Mouse (Mus musculus) hematopoietic stem cell, adult 5-6 weeks (primary cell): ENCODE measurements around the gene Rif1. TPM values are rescaled to one million over a fixed set of nuclear protein-coding genes. Genes with fewer than 3 reads are reported as not detected.
"Not testable (repeated sequence)": the region's sequence is repeated elsewhere in the genome, so short reads cannot be mapped to it uniquely, and the experiment has no call there.

Experiments used
- ATAC-seq, 2 experiments: fragments of 125-278 bp in 1 of 2; replicated peaks in 1 of 2; 2 replicates each; pipeline ENCODE4 v1.8.0; 2016 to 2017; ENCODE audit warnings: inconsistent platforms in 2 of 2, mild to moderate bottlenecking in 2 of 2, moderate number of reproducible peaks in 2 of 2, low read depth in 1 of 2, moderate TSS enrichment in 1 of 2; ENCODE audit not compliant: low FRiP score in 2 of 2, poor library complexity in 2 of 2, severe bottlenecking in 2 of 2, insufficient read depth in 1 of 2, low TSS enrichment in 1 of 2
- total RNA-seq: library from RNA; stranded (forward); fragments of 172-1452, 232-1000 nt; gene quantifications from 2 replicates; pipeline ENCODE4 v1.2.3, GENCODE M21; 2017

Rif1 gene
- total RNA-seq, 1 experiment from 2014 or later, result 133 TPM

DNA sequence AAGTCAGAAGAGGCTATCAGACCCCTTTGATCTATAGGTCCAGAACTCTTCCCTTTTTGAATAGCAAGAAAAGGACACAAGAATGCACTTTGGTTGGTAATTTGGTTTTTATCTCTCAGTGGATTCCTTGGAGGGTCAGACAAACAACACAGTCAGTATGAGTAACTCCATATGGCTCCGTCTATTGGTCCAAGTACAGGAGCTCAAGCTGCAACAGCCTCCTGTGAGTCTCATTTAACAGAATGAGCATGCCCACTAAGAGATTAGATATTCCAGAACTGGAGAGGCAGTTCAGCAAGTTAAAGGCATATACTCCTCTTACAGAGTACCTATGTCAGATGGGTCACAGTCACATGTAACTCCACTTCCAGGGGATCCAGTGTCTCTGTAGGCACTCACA, 15.5 kb upstream of the Rif1 start:
- ATAC-seq, result no peak

DNA sequence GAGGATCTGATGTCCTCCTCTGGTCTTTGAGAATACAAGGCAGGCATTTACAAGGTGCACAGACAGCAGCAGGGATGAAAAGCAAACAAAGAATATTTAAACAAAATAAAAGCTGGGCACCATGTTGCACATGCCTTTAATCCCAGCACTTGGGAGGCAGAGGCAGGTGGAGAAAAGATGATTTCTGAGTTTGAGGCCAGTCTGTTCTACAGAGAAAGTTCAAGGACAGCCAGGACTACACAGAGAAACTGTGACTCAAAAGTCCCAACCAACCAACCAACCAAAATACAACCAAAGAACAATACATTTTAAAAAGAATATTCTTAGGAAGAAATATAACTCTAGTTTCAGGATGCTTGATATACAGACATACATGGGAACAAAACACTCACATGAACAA, 15.0 kb upstream of the Rif1 start:
- no peak for ATAC-seq

DNA sequence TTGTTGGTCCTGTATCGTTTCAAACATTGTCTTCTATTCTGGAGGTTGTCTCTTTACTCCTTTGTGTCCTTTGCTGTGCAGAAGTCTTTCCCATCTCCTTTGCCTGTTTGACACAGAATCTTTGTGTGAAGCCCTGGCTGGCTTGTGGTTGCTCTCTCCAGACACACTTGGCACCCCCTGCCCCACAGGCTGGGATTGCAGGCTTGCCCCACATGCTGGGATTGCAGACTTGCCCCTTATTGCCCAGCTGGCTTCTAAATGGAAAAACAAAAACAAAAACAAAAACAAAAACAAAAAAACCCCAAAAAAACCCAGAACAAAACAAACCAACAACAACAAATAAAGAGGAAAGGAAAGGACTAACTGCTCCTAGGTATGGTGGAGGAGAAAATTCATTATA, 4.0 kb upstream of the Rif1 start:
- no peak for ATAC-seq

DNA sequence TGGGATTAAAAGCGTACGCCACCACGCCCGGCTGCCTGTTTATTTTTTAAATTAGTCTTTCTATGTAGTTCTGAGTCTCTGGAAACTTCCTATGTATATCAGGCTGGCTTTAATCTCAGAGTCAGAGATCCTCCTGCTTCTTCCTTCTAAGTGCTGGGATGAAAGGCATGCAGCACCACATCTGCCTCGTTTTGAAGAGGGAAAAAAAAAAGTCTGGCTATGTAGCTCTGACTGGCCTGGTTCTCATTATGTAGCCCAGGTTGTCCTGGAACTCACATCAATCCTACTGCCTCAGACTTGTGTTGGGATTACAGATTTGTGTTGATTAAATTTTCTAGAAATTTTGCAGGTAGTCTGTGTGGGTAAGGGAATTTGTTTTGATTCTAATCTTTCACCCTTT, 1.8 kb upstream of the Rif1 start:
- no peak for ATAC-seq

DNA sequence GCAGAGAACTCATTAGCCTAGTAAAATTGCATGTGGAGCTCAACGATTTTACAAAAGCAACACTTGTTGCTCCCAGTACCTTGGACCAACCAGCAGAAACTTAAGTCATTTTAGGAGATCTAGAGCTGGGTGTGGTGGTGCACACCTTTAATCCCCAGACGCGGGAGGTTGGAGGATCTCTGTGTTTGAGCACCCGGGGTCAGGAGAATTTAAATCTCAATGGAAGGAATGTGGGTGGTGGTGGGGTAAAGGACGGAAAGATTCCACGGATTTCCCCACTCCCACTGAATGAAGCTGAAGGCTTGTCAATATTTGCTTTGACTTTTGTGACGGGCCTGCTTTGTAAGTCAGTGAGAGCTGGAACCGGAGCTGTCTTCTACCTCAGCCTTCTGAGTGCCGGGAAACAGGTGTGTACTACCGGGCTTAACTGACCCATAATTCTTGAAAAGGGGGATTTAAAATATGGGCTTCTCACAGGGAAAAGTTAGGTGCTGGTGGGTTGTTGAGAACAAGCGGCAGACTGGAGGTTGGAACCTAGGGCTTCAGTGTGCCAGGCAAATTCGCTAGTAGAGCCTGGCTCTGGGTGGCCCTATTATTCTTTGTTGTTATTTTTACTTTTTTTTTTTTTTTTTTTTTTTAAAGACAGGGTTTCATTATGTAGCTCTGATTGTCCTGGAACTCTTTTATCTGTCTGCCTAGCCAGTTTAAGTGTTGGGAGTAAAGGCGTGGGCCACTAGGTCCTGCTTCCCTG, 1.2 kb upstream of the Rif1 start:
- no peak for ATAC-seq

DNA sequence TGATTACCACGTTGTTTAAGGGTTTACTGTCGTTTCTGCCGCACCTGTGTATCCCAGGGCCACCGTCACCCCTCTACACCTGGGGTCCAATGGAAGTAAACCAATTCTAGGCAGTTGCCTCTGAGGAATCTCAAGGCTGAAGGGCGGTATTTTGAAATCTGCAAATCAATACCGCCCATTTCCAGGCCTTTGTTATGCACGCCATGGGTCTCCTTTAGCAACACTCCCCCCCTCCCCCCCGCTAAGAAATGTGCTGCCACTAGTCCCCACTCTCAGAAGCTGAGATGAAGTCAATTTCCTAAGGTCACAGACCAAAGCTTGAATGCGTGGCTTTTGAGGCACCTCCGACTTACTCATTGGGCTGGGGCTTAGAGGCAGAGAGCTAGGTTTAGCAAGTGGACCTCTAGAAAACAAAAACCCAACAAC, 554 bp upstream of the Rif1 start:
- 0 out of 4 replicates have a peak, but pooled peaks of 1 of the 2 experiments have one; percentile 30 for ATAC-seq

DNA sequence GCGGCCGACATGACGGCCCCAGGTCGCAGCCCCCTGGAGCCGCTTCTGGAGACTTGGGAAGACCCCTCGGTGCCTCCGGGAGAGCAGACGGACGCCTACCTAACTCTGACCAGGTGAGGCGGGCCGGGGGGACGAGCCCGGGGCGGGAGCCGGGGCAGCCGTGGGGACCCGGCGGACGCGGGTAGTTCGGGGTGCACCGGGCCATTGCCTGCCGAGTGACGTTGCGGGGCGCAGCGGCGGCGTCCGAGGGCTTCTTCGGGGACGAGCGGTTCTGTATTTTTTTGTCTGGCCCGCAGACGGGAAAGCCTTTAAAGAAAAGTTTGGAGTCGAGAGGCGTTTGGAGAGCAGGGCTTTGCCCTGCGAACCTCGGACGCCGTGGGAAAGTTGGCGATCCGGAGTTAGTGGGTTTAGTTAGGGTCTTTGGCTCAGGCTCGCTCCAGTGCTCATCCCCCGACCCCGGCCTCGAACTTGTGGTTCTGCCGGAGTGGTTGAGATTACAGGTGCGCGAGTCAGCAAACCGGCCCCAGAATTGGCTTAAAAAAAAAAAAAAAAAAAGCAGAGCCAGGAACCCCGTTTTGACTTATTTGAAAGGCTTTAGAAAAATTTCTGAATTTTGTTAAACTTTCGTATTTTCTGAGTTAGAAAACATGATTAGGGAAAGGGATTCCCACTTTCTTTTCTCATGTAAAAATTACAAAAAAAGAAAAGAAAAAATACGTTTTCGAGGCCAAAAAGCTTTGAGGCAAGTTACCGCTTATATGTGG, 691 bp downstream of the Rif1 start:
- peak; percentile 33 to 51; a peak in 2 of 4 replicates for ATAC-seq

DNA sequence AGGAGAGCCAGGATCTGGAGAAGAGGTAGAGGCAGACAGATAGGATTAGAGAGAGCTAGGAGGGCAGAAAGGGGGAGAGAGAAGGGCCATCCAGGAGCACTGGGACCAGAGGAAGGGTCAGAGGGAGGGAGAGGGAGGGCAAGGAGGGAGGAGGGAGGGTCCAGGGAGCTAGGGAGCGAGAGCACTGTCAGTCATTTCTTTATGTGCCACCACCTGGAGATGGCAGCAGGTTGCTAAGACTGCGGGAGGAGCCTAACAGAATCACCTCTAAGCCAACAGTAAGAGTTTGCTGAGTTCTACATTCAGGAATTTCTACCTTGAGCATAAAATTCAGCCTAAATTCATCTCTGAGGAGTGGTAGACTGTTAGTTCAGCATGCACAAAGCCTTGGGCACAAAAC, 6.0 kb downstream of the Rif1 start:
- ATAC-seq, result no peak

DNA sequence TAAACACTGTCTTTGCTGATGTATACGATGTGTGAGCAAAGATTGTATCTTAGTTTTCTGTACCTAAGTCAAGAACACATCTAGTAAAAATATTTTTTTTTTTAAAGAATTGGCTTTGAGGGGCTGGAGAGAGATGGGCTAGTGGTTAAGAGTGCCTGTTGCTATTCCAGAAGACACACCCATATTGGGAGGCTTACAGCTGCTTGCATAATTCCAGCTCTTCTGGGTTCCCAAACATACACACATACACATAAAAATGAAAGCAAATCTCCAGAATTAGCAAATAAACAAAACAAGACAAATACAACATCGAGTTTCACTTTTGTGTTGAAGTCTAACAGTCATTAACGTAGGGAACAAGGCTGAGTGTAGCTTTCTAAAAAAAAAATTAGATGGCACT, 11.4 kb downstream of the Rif1 start:
- ATAC-seq, result no peak

DNA sequence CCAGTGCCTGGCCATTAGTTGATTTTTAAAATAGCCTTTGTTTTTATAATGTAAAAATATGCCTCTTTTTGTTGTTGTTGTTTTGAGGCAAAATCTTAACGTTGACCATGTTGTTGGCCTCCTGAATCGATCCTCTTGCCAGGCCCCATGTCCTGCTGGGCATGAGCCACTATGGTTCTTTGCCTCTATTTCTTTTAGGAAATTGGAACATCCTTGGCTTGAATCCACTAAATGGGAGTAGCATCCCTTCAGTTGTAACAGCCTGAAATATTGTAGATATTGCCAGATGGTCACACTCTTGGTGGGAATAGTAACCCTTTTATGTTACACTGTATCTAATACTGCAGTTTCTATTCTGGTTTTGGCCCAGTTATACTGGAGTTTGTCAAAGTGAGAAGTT, 11.9 kb downstream of the Rif1 start:
- no peak for ATAC-seq

DNA sequence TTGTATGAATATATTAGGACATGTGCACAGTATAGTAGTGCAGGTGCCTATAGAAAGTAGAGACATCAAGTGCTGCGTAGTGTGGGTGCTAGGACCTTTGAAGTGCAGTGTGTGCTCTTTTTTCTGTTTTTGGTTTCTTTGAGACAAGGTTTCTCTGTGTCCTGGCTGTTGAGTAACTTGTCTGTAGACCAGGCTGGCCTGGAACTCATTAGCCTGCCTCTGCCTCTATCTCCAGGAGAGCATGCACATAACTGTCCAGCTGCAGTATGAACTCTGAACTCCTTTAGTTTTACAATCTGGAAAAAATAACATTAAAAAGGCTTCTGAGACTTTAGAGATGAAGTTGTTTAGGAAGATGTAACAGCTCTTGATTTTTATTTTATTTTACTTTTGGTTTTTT, 41.5 kb downstream of the Rif1 start:
- ATAC-seq, result no peak

DNA sequence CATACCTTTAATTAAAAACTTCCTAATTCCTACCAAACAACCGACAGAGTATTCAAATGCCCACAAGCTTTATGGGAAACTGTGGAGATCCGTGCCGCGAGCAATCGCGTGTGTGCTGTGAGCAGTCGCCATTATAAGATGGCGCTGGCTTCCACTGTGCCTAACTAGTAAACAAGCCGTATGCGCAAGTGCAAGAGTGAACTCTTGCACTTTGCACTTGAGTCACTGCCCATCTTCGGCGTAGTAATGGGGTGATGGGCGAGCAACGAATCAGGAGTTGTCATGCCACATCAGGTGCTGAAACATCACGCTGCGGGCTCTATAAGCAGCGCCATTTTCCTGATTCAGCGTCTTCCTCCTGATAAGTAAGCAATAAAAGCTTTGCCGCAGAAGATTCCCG, 58.7 kb downstream of the Rif1 start:
- ATAC-seq, result not testable (repeated sequence)

DNA sequence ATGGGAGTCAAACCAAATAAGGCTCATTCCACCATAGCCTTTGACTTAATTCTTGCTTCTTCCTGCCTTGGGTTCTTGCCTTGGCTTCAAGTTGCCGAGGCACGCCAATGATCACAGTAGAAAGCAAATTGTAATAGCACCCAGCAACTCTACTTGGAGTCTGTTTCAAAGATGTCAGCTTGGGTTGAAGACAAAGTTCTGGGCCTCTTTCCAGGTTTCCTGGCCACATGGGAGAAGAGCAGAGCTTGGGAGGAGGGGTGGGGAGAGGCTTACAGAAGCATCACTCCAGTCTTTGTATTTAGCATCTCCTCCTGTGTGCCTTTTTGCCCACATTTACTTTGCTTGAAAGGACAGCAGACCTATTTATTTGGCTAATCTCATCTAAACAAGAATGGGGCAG, 60.7 kb downstream of the Rif1 start:
- no peak for ATAC-seq

DNA sequence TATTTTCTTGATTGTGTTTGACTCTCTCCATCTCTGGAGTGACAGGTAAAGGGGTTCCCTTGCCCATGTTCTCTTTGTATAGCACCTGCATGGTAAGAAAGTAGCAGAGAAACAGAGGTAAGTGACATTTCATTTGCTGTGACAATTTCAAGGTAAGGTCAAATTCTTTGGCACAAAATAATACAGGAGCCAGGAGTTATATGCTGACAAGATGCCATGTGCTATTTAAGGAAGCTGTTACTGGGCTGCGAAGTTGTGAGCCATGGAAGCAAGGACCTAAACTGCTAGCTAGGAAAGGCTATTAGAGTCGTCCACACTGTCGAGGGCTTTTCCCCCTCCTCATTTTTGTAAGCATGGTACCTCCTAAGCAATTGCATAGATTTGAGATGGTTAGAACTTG, 80.4 kb downstream of the Rif1 start:
- no peak for ATAC-seq

DNA sequence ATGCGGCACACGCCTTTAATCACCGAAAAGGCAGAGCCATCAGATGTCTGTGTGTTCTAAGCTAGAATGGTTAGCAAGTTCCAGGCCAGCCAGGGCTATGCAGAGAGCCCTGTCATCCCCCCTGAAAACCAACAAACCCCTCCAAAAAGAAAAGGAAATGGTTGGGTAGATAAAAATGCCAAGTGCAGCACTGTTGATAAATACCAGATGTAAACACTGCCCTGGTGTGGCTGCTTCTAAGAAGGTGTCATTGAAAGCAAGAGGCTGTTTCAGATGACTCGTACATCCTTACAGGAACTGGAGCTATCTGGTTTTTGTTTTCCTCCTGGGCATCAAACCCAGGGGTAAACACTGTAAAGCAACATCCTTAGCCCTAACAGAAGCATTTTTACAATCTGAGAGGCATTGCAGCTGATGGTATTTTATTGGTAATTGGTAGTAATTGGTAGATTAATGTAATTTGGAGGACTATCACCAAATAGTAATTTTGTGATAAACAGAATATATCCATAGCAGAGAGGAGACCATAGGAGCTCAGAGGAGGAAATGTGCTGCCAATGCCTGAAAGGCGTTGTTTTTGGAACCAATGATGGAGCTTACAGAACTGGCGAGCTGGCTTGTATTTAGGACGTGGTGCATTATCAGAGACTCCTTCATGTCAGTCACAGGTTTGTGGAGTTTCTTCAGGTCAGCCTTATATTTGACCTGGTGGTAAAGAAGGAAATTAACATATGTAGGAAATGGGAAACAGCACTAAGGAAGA, 96.8 kb downstream of the Rif1 start:
- no peak for ATAC-seq
